Mouse (Mus musculus) kidney, postnatal 25 days (tissue): ENCODE data around the gene 4930442H23Rik.
"Not testable (repeated sequence)": the region's sequence is repeated elsewhere in the genome, so short reads cannot be mapped to it uniquely, and the experiment has no call there.

Experiments used
- DNase-seq, 2 experiments: peaks; one replicate each; pipeline ENCODE4 v3.0.0; 2021; ENCODE audit warnings: mixed read lengths in 2 of 2

Gene 4930442H23Rik

DNA sequence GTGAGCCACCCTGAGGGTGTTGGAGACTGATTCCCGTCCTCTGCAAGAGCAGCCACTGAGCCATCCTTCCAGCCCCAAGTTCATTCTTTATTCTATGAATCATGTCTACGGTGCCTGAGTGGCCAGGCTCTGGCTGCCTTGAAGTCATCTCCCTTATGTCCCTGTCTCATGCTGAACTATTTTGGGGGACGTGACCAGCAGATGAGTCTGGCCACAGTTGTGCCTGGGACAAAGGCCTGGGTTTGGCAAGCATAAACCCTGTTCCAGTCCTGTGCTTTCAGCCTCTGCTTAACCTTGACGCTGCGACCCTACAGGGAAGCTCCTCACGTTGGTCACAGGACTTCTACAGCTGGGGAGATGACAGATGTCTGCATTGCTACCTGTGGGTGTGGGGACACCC, 13.7 kb upstream of the 4930442H23Rik start:
- DNase-seq: no peak

GRCm38 (mm10) chr10:81196470-81197065, 12.9 kb upstream of the 4930442H23Rik start:
- DNase-seq: no peak

GRCm38 (mm10) chr10:81195300-81195699, 11.7 kb upstream of the 4930442H23Rik start:
- DNase-seq: no peak

DNA sequence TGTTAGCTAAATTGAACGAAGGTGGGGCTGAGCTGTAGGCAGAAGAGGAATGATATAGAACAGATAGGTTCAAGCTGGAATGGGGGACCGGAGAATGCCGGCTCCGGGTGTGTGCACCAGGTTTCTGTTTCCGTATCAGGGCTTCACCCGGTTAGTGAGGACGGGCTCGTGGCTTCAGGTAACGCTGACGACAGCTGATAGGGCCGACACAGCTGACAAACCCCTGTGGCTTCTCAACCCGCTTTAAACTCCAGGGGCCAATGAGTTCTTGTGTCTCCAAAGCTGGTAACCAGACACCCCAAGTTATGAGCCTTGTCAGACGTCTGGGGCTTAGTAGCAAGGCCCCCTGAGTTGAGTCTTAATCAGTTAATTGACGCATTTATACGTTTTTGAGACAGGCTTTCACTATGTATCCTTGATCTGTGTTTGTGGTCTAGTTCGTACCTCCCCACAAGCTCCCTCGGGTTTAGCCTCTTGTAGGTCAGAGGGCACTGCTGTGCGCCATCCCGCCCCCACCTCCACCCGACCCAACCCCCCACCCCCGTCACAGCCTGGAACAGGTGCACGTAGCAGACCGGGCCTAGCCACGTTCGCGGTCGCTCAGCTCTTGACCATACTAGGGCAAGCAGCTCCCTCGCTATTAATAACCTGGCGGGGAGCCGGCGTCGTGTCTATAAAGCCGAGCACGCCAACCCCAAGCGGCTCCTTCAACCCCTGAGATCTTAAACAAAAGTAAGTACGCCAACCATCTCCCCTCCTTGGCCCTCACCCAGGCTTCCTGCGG, 10.5 kb upstream of the 4930442H23Rik start:
- peak in 1 of 2 experiments; percentile 57 for DNase-seq

DNA sequence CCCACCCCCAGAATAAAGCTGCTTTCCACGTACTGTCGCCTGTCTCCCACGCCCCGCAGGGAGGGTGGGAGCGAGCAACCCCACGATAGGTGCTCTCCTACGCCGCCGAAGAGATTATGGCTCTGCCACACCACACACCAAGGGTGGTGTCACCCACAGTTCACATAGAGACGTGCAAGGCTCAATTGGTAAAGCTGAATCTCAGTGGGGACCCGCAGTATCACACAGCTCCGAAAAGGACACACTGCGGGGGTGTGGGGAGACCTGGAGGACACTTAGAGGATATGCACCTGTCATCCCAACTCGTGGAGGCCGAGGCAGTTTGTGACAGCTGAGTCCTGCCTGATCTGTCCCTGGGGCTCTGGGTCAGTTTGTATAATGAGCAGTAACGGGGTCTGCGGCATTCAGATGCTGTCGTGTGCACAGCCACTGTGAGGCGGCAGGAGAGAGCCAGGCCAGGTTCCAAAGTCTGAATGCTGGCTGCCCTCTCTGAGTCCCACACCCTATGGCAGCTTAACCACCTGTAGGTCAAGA, 9.4 kb upstream of the 4930442H23Rik start:
- peak in 1 of 2 experiments; percentile 71 for DNase-seq

DNA sequence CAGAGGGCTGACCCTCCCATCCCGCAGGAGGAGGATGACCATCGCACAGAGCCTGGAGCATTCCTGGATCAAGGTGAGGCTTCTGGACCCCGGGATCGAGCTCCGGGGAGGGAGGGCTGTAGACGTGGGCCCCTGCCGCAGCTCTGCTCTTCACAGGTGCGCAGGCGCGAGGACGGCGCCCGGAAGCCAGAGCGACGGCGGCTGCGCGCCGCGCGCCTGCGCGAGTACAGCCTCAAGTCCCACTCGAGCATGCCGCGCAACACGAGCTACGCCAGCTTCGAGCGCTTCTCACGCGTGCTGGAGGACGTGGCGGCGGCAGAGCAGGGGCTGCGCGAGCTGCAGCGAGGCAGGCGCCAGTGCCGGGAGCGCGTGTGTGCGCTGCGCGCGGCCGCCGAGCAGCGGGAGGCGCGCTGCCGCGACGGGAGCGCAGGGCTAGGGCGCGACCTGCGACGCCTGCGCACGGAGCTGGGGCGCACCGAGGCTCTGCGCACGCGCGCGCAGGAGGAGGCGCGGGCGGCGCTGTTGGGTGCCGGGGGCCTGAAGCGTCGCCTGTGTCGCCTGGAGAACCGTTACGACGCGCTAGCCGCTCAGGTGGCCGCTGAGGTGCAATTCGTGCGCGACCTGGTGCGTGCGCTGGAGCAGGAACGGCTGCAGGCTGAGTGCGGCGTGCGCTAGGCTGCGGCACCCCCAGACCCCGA, 8.8 kb upstream of the 4930442H23Rik start:
- DNase-seq: peak; percentile 81 to 91

- DNase-seq: peak in 1 of 2 experiments; percentile 56
These were observed 7.8 kb upstream of the 4930442H23Rik start for GRCm38 (mm10) chr10:81191342-81191982.

DNA sequence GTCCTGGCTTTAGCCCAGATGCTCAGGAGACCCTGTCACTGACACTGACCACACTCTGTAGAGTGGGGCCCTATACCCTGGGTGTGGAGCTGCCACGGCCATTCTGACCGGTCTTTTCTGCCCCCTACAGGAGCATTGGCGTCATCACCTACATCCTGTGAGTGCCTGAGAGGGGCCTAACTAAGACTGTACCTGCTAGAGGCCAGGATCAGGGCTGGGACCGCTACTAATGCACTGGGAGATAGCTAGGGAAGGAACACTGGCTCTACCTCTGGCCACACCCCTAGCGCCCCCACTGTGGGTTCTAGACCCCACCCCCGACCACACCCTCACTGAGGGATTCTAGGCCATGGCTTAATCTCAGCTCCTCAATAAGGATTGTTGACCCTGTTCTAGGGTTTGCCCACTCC, 7.3 kb upstream of the 4930442H23Rik start:
- DNase-seq: no peak

GRCm38 (mm10) chr10:81190236-81190911, 6.7 kb upstream of the 4930442H23Rik start:
- DNase-seq: peak in 1 of 2 experiments; percentile 53

GRCm38 (mm10) chr10:81189821-81190220, 6.2 kb upstream of the 4930442H23Rik start:
- peak in 1 of 2 experiments; percentile 46 for DNase-seq

GRCm38 (mm10) chr10:81187161-81187560, 3.5 kb upstream of the 4930442H23Rik start:
- DNase-seq: no peak

GRCm38 (mm10) chr10:81184765-81185164, 1.1 kb upstream of the 4930442H23Rik start:
- DNase-seq: no peak

DNA sequence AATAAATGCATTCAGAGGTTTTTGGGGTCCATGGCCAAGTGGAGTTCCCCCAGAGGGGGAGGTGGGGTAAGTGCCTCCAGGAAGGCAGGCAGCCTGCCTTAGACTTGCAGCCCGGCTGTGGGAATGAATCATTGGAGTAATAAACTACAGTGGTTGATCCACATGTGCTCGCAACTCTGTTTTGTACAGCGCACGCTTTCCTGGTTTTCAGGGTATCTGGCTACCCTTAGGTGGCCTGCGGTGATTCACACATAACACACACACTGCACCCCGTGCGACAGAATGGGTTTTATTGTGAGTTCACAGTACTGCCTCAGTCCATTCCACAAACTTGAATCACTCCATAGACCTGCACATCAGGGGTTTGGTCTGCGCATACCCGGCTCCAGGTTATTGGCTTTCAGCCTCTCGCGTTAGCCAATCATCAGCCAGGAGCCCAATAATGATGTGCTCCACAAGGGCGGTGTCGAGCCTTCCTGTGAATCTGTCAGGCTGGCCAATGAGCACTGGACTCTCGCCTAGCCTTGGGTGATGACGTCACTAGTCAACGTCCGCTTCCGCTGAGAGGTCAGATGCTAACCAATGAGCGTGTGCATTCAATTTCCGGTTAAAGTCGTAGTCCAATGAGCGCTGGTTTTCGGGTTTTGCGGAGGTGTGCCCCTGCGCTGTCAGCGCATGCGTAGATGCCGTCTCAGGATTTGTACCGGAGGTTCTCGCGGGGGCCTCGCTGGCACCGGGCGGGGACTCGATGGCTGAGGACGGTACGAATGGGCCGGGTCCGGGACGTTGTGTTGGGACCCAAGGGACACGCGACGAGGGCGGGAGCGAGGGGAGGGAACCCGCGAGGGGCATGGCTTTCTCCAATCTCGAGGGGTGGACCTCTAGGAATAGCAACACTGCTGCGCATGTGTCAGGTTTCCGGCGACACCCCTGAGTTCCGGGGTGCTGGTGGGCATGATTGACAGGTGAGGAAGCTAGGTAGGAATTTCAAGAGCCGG, 1.0 kb downstream of the 4930442H23Rik start, which contains the start of gene Dapk3:
Gene Dapk3, plus strand, starts transcription at position 670 of the 998 bp plus-strand sequence.
- DNase-seq: peak; percentile 97 to 99

DNA sequence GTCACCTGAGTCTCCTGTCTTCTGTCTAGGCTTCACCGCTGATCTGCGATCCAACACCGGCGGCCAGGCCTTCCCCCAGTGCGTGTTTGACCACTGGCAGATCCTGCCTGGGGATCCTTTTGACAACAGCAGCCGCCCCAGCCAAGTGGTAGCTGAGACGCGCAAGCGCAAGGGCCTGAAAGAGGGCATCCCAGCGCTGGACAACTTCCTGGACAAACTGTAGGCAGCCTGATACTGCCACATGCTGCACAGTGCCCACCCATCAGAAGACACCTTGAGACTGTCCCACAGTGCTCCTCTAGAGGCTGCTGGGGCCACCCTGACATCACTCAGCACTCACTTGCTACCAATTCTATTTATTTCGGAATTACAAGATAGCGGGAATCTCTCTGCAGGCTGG, 1.8 kb downstream of the 4930442H23Rik start:
- DNase-seq: not testable (repeated sequence)

DNA sequence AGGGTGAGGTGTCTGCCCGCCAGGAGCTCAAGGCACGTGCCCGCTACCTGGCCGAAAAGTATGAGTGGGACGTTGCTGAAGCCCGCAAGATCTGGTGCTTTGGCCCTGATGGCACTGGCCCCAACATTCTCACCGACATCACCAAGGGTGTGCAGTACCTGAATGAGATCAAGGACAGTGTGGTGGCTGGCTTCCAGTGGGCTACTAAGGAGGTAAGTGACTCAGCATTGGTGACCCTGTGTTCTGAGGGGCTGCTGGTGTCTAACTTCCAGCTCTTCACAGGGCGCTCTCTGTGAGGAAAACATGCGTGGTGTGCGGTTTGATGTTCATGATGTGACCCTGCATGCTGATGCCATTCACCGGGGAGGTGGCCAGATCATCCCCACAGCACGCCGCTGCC, 2.7 kb downstream of the 4930442H23Rik start:
- no peak for DNase-seq

DNA sequence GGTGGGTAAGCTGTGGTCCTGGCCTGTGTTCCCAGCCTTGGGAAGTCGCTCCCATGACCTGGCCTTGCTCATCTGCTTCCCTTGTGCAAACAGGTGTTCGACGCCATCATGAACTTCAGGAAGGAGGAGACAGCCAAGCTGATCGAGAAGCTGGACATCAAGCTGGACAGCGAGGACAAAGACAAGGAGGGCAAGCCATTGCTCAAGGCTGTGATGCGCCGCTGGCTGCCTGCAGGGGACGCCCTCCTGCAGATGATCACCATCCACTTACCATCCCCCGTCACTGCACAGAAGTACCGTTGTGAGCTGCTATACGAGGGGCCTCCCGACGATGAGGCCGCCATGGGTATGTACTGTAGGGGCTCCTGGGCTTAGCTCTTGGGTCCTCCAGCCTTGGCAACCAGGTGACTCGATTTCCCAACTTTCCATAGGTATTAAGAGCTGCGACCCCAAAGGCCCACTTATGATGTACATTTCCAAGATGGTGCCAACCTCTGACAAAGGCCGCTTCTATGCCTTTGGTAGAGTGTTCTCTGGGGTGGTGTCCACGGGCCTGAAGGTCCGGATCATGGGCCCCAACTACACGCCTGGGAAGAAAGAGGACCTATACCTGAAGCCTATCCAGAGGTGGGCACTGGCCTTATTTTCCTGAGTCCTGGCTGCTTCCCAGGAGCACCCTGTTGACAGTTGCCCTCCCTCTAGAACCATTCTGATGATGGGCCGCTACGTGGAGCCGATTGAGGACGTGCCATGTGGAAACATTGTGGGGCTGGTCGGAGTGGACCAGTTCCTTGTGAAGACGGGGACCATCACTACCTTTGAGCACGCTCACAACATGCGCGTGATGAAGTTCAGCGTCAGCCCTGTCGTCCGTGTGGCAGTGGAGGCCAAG, 4.0 kb downstream of the 4930442H23Rik start:
- DNase-seq: no peak

DNA sequence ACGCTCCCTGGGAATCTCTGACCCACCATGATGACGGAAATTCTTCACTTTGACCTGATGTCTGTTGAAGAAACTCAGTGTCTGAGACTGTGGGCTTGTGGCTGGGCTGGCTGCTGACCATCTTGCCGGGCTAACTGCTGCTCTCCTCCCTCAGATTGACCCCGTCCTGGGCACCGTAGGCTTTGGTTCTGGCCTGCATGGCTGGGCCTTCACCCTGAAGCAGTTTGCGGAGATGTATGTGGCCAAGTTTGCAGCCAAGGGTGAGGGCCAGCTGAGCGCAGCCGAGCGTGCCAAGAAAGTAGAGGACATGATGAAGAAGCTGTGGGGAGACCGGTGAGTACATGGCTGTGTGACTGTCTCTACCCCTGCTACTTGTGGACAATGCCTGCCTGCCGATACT, 4.7 kb downstream of the 4930442H23Rik start:
- no peak for DNase-seq

DNA sequence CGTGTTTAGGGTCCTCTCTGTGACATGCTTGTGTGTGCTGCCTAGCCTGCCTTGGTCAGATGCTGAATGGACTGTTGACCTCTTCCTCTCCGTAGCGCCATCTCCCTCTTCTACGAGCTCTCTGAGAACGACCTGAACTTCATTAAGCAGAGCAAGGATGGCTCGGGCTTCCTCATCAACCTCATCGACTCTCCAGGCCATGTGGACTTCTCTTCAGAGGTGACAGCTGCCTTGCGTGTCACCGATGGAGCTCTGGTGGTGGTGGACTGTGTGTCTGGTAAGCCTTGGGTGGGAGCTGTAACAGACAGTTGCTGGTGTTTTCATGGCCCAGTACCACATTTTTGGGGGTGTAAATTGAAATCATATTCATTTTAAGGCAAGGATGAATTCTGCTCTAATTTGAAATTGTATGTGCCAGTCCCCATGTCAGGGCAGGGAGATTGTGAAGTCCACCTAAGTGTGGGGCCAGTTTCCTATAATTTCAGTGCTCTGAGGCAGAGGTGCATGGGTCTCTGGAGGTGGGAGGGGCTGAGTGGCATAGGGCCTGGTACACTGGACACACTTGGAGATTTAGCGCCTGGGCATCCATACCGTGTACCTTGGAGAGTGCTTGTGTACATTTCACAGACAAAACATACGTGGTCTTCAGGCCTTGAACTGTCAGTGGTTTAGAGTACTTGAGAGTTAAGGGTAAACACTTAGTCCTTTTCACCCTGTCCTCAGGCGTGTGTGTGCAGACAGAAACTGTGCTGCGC, 5.5 kb downstream of the 4930442H23Rik start:
- no peak for DNase-seq

- DNase-seq: peak; percentile 65 to 76
These were observed 6.1 kb downstream of the 4930442H23Rik start for GRCm38 (mm10) chr10:81177491-81177925.
